Mouse (Mus musculus) embryonic facial prominence, embryonic 15.5 days (tissue): Measurements from ENCODE around the gene Tgm2. TPM values are rescaled to one million over a fixed set of nuclear protein-coding genes. Genes with fewer than 3 reads are reported as not detected.

ENCODE experiments used
- ATAC-seq: fragments of 200-750 bp; cut with Nextera tagmentation; 2 replicates; pipeline ENCODE4 v1.8.0; 2017; ENCODE audit warnings: low read depth, moderate TSS enrichment; ENCODE audit not compliant: insufficient number of reproducible peaks, low FRiP score, low TSS enrichment
- H3K27ac ChIP-seq: fragments of 300-500 bp; sonication (generic); replicated peaks from 2 replicates; pipeline ENCODE4 v1.5.1; 2015; ENCODE audit warnings: mild to moderate bottlenecking, inconsistent platforms
- H3K27me3 ChIP-seq: fragments of 300-500 bp; sonication (generic); 2 replicates; pipeline ENCODE4 v1.6.1; 2015; ENCODE audit warnings: inconsistent platforms
- H3K36me3 ChIP-seq: fragments of 300-500 bp; sonication (generic); 2 replicates; pipeline ENCODE4 v1.6.1; 2015; ENCODE audit warnings: mild to moderate bottlenecking, inconsistent platforms
- H3K4me1 ChIP-seq: fragments of 300-500 bp; sonication (generic); 2 replicates; pipeline ENCODE4 v1.6.1; 2015; ENCODE audit warnings: inconsistent platforms
- H3K4me2 ChIP-seq: fragments of 300-500 bp; sonication (generic); replicated peaks from 2 replicates; pipeline ENCODE4 v1.6.1; 2015; ENCODE audit warnings: mild to moderate bottlenecking, inconsistent platforms
- H3K4me3 ChIP-seq: fragments of 300-500 bp; sonication (generic); replicated peaks from 2 replicates; pipeline ENCODE4 v1.5.1; 2015; ENCODE audit warnings: mild to moderate bottlenecking, inconsistent platforms
- H3K9ac ChIP-seq: fragments of 300-500 bp; sonication (generic); 2 replicates; pipeline ENCODE4 v1.6.1; 2015; ENCODE audit warnings: inconsistent platforms
- H3K9me3 ChIP-seq: fragments of 300-500 bp; sonication (generic); replicated peaks from 2 replicates; pipeline ENCODE4 v1.6.1; 2016; ENCODE audit warnings: inconsistent platforms
- WGBS: fragments of 180-500 bp; shearing (Covaris S2); methylation state at CpG from one replicate; pipeline ENCODE4 v1.1.7; 2015; 5-methylcytosine and 5-hydroxymethylcytosine counted together
- polyA plus RNA-seq: library from polyadenylated mRNA; unstranded; fragments of >200 nt; fragmentation: Nextera tagmentation; extraction: Ambion mirVana; gene quantifications from 2 replicates; pipeline ENCODE4 v1.2.1, GENCODE M21; 2015

Gene Tgm2
- polyA plus RNA-seq, 1 experiment from 2014 or later = 22.2 TPM

DNA sequence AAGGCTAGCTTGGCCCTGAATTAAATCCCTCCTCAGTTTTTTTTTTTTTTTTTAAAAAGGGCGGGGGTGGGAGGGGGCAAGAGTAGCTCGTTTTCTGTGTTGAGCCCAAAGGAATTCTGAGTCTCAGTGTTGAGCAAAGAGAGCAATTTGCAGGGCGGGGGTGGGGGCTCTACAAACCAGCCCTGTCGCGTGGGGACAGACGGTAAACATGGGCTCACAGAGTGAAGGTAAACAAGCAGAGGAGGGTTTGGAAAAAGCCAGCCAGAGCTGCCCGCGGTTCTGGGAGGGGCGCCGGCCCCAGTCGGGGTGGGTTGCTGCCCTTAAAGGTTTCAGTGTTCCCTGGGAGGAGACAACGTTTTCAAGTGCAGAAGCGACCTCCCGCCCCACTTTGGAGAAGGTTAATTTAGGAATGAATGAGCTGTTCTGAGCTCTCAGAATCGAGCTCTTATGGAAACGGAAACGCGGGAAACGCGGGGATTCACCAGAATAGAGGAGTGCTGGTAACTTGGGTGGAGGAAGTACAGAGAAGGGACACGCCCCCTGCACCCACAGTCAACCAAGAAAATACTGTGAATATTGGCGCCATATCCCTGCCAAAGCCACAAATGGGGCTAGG is 7.6 kb upstream of the Tgm2 start:
- H3K9ac ChIP-seq = 0 out of 2 replicates have a peak overlapping the region, but pooled peaks have one; percentile 18
- H3K4me2 ChIP-seq = peak overlapping the region; percentile 63
- ATAC-seq = peak; percentile 76
- H3K9me3 ChIP-seq = no peaks in the 10 kb centered on the region
- peak overlapping the region; percentile 38 for H3K4me3 ChIP-seq
- H3K27ac ChIP-seq = peak overlapping the region; percentile 65
- peaks cover 23% of the 10 kb centered on the region for H3K4me1 ChIP-seq
- H3K36me3 ChIP-seq = no peaks in the 10 kb centered on the region
- H3K27me3 ChIP-seq = no peaks in the 10 kb centered on the region
- WGBS = under 1% methylated on average over 22 of the region's 22 CpGs

DNA sequence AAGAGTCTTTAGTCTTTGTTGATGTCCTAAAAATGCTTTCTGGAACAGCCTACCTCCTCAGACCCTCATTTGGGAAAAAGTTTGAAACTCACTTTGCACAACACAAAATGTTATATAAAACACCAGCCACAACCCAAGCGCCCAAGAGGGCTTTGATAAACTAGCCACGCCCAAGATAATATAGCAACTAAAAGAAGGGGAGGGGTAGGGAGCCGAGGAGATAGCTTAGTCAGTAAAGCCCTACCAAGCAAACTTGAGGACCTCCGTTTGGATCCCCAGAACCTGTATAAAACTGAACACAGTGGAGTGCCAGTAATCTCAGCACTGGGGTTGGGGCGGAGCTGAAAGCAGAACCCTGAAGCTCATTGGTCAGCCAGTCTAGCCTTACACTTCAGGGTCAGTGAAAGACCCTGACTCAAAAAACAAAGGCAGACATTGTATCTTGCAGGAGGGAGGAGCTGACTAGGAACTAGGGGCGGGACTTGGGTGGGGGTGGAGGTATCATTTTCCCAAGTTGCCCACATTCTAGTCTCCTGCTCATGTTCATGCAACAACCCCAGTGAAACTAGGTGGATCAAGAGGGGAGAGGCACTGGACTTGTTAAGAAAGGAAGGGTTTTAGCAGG is 6.6 kb upstream of the Tgm2 start:
- Histone ChIP-seq H3K27me3 (no peaks in the 10 kb centered on the region), H3K36me3 (no peaks in the 10 kb centered on the region), H3K4me3 (no peak overlapping the region), H3K27ac (peak overlapping the region; percentile 40), H3K9ac (no peak overlapping the region), H3K9me3 (no peaks in the 10 kb centered on the region), H3K4me1 (peaks cover 23% of the 10 kb centered on the region), H3K4me2 (0 out of 2 replicates have a peak overlapping the region, but pooled peaks have one; percentile 63)
- 30% methylated on average over 6 of the region's 6 CpGs for WGBS
- ATAC-seq = peak; percentile 52; the same call in 1 of the 2 replicates

DNA sequence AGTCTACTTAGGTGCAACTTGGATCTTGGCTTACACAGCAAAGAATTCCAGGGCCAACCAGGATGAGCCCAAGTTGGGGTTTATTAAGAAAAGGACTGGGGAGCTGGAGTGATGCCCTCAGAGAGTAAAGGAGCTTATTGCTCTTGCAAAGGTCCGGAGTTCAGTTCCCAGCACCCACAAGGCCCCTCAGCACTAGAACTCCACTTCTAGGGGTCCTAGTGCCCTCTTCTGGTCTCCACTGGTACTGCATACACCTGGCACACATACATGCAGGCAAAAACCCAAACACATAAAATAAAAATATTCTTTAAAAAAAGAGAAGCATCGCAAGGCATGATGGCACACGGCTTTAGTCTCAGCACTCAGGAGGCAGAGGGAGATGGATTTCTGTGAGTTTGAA is 4.8 kb upstream of the Tgm2 start:
- WGBS = 97% methylated on average over 3 of the region's 3 CpGs
- Histone ChIP-seq H3K4me2 (no peak overlapping the region), H3K27me3 (peaks cover 2% of the 10 kb centered on the region), H3K4me3 (no peak overlapping the region), H3K9me3 (no peaks in the 10 kb centered on the region), H3K27ac (no peak overlapping the region), H3K36me3 (no peaks in the 10 kb centered on the region), H3K4me1 (peaks cover 26% of the 10 kb centered on the region), H3K9ac (no peak overlapping the region)
- no peak for ATAC-seq

DNA sequence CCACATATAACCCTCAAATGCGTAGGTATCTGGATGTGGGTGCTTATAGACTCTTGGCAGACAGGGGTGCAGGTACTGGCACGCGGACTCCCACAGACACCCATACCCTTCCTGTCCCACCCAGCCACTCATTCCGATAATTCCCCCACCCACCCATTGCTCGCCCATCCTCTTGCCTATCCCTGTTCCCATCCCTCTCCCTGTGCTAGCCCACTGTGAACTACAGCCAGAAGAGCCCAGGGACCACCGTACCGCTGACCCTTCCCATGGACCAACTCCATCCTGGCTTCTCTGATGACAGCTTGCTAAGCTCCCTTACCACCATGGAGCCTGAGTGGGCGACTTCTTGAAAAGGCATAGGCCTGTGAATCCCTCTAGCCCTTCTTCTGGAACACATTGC is 735 bp upstream of the Tgm2 start:
- Histone ChIP-seq H3K27me3 (peaks cover 9% of the 10 kb centered on the region), H3K9ac (no peak overlapping the region), H3K36me3 (no peaks in the 10 kb centered on the region), H3K4me2 (no peak overlapping the region), H3K27ac (no peak overlapping the region), H3K9me3 (no peaks in the 10 kb centered on the region), H3K4me1 (peaks cover 20% of the 10 kb centered on the region), H3K4me3 (no peak overlapping the region)
- ATAC-seq = no peak
- 88% methylated on average over 8 of the region's 8 CpGs for WGBS

DNA sequence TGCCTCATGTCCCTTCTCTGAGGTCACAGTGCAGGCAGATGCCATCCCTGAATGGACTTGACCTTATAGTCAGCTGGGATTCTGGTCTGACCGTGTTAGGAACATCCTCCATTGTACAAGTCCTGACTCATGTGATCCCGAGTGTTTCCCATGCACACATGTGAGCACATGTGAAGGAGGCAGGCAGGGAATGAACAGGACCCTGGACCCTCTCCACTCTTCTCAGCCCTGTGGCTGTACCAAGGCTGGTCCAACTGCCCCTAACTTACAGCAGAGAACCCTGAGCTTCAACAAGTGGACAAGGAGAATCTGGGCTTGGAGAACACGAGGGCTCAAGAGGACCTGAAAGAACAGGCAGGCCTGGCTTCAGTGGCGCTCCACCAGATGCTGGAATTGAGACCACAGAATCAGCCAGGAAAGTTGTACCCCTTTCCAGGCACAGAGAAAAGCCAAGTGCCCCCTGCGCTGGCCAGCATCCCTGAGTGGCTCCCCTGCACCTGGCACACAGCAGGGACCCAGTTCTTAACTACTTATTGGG is 639 bp downstream of the Tgm2 start:
- no peak overlapping the region for H3K27ac ChIP-seq
- H3K9me3 ChIP-seq = no peaks in the 10 kb centered on the region
- H3K27me3 ChIP-seq = peaks cover 9% of the 10 kb centered on the region
- no peak overlapping the region for H3K9ac ChIP-seq
- no peaks in the 10 kb centered on the region for H3K36me3 ChIP-seq
- peak overlapping the region; percentile 44 for H3K4me3 ChIP-seq
- H3K4me1 ChIP-seq = peaks cover 31% of the 10 kb centered on the region
- no peak for ATAC-seq
- H3K4me2 ChIP-seq = peak overlapping the region; percentile 66
- 68% methylated on average over 5 of the region's 5 CpGs for WGBS

DNA sequence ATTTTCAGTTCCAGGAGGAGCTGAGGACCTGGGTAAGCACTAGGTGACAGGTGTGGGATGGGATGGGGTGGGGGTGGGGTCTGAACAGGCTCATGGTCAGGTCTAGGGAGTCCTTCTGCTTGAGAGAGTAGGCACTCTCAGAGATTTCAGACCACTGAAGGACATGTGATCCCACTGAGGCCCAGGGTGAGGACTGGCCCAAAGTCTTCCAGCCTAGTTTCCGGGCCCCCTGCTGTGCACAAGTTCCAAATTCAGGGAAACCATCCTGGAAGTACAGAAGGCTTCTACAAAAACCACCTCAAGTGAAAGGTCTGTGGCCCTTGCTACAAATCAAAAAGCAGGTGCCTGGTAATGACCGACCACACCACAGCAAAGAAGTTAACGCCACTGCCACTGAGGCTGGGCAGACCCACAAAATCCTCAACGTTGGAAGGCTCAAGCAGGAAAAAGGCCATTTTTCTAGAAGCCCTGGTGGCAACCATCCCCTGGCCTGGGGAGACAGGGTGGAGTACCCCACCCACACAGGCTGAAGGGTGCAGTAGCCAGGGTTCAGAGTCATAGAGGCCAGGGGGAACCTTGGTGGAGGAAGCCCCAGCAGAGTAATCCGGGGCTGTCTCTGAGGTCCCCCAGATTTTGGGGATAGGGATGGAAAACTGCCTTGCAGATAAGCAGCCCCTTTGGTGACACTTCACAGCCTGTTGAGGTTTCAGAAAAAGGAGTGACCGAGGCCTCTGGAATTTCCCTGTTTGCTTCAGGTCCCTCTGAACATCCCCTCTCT is 1.3 kb downstream of the Tgm2 start:
- Histone ChIP-seq H3K9ac (no peak overlapping the region), H3K9me3 (no peaks in the 10 kb centered on the region), H3K36me3 (no peaks in the 10 kb centered on the region), H3K27me3 (peaks cover 9% of the 10 kb centered on the region), H3K4me1 (peaks cover 37% of the 10 kb centered on the region), H3K4me3 (peak overlapping the region; percentile 44; the same call in 1 of the 2 replicates), H3K27ac (no peak overlapping the region), H3K4me2 (0 out of 2 replicates have a peak overlapping the region, but pooled peaks have one; percentile 66)
- no peak for ATAC-seq
- WGBS = 83% methylated on average over 6 of the region's 6 CpGs

DNA sequence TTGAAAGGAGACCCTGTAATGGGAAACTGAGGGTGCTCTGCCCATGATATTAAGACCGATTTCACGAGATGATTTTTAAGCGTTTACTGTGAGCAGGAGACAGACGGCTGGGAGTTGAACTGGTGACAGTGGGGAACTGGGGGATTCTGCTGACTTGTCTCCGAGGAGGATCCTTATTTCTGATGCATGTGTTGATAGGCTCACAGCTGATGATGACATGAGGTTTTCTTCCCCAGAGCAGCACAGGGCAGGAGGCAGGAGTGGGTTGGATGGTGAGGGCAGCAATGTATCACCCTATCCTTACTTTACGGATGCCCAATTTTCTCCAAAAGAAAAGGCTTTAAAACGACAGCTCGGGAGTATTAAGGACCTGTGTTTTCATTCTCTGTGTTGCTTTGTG is 2.0 kb downstream of the Tgm2 start:
- Histone ChIP-seq H3K4me2 (no peak overlapping the region), H3K4me1 (peaks cover 44% of the 10 kb centered on the region), H3K4me3 (no peak overlapping the region), H3K9ac (no peak overlapping the region), H3K27me3 (peaks cover 9% of the 10 kb centered on the region), H3K27ac (no peak overlapping the region), H3K9me3 (no peaks in the 10 kb centered on the region), H3K36me3 (no peaks in the 10 kb centered on the region)
- ATAC-seq = no peak
- WGBS = 50% methylated on average over 8 of the region's 8 CpGs

DNA sequence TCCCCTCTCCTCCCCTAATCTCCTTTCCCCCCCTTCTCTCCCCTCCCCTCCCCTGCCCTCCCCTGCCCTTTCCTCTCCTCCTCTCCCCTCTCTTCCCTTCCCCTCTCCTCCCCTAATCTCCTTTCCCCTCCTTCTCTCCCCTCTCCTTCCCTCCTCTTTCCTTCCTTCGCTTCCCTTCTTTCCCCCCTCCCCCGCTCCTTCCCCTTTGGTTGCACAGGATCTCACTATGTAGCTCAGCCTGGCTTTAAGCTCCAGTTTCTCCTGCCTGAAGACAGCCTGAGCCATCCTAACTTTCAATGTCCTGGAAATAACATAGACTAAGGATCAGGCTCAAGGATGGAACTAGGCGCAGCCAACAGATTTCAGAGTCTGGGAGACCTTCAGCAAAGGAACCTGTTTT is 2.4 kb downstream of the Tgm2 start:
- no peak overlapping the region for H3K4me3 ChIP-seq
- no peak overlapping the region for H3K9ac ChIP-seq
- H3K36me3 ChIP-seq = no peaks in the 10 kb centered on the region
- no peak overlapping the region for H3K27ac ChIP-seq
- H3K27me3 ChIP-seq = peaks cover 9% of the 10 kb centered on the region
- no peaks in the 10 kb centered on the region for H3K9me3 ChIP-seq
- WGBS = 65% methylated on average over 3 of the region's 3 CpGs
- peaks cover 48% of the 10 kb centered on the region for H3K4me1 ChIP-seq
- no peak for ATAC-seq
- no peak overlapping the region for H3K4me2 ChIP-seq

DNA sequence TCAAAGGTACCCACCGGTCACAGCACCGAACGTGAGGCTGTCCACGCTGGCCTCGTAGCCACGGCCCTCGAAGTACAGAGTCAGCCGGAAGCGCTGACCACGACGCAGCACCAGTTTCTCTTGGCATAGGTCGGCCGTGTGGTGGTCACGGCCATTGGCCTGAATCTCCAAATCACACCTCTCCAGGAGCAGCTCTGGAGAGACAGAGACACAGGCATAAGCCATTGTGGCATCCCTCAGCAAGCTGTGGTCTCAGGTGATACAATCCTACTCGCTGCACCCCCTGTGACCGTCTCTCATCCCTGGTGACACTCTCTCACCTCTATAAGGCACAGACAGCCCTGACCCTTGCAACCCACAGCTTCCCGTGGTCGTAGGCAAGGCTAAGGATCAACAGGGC is 3.3 kb downstream of the Tgm2 start:
- Histone ChIP-seq H3K27ac (no peak overlapping the region), H3K9ac (no peak overlapping the region), H3K4me3 (no peak overlapping the region), H3K4me2 (no peak overlapping the region), H3K9me3 (no peaks in the 10 kb centered on the region), H3K27me3 (peaks cover 9% of the 10 kb centered on the region), H3K4me1 (peaks cover 55% of the 10 kb centered on the region), H3K36me3 (no peaks in the 10 kb centered on the region)
- ATAC-seq = no peak
- 83% methylated on average over 18 of the region's 18 CpGs for WGBS

DNA sequence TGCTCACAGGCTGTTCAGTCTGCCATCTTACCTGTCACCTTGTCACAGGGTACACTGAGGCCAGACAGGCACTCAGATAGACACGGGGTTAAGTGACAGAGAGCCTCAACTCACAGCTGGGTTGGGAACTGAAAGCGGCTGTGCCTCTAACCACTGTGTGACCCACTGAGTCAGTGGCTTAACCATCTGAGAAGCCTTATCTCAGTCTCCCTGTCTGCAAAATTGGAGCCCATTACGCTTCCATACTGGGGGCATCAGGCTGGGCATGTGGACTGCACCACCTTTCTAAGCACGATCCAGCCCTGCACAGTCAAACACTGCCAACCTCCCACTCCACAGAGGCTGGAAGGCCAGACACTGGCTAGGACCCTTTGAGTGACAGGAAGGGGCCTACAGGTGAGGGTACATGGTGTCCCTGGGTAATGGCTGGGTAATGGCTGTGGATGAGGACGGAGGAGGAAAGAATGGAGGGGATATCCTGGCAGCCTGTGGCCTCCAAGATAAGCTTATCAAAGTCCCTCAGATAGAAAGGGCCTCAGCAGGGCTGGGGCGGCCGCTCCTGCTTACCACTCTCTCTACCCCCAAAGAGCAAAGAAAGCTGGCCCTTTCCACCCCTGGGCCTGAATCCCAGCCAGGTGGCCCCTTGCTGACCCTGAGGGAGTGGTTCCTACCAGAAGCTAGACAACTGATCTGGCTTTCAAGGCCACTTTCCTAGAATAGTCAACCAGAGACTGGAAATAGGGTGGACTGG is 4.4 kb downstream of the Tgm2 start:
- H3K4me1 ChIP-seq = peaks cover 55% of the 10 kb centered on the region
- peaks cover 9% of the 10 kb centered on the region; the same call in 1 of the 2 replicates for H3K27me3 ChIP-seq
- no peak overlapping the region for H3K9ac ChIP-seq
- no peaks in the 10 kb centered on the region for H3K9me3 ChIP-seq
- H3K4me3 ChIP-seq = no peak overlapping the region
- WGBS = 78% methylated on average over 7 of the region's 7 CpGs
- H3K27ac ChIP-seq = no peak overlapping the region
- no peak overlapping the region for H3K4me2 ChIP-seq
- no peaks in the 10 kb centered on the region for H3K36me3 ChIP-seq
- ATAC-seq = no peak

DNA sequence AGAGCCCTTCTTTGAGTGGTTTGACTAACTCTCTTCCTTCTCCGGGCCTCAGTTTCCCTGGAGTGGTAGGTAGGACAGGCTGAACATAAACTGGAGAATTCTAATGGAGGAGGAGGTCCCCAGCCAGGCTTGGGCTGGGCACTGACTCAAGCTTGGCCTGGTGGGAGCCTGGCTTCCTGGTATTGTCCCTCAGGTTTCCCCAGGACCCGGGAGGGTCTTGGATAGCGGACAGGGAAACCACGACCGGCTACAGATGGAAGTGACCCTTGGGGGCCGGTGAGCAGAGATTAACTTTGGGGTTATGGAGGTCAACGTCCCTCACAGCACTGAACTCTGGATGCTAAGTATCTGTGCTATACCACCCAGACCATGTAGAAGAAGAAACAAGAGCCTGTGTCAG is 5.0 kb downstream of the Tgm2 start:
- Histone ChIP-seq H3K4me2 (no peak overlapping the region), H3K36me3 (no peaks in the 10 kb centered on the region), H3K9me3 (no peaks in the 10 kb centered on the region), H3K27me3 (peaks cover 9% of the 10 kb centered on the region; the same call in 1 of the 2 replicates), H3K4me3 (no peak overlapping the region), H3K9ac (no peak overlapping the region), H3K4me1 (peaks cover 56% of the 10 kb centered on the region), H3K27ac (no peak overlapping the region; the same call in 1 of the 2 replicates)
- 79% methylated on average over 7 of the region's 7 CpGs for WGBS
- ATAC-seq = no peak
